Mouse (Mus musculus): ENCODE measurements around the gene Tmem131l.

Gene Tmem131l

GRCm38 (mm10) chr3:84039646-84040475 lies at the start of gene Tmem131l:
TSS of gene Tmem131l (minus strand) at chr3:84040175.
- DNase-seq = peak; percentile 58 to 59

- no peak for DNase-seq
These were observed 46.9 kb upstream of the Tmem131l start for GRCm38 (mm10) chr3:84086921-84087320.

GRCm38 (mm10) chr3:84086337-84086736 lies 46.4 kb upstream of the Tmem131l start:
- no peak for DNase-seq

- DNase-seq = no peak
These were observed 45.5 kb upstream of the Tmem131l start for GRCm38 (mm10) chr3:84085429-84085828.

GRCm38 (mm10) chr3:84081208-84081722 lies 41.3 kb upstream of the Tmem131l start:
- no peak for DNase-seq

- DNase-seq = no peak
These were observed 40.1 kb upstream of the Tmem131l start for GRCm38 (mm10) chr3:84080074-84080473.

GRCm38 (mm10) chr3:84077505-84077904 lies 37.5 kb upstream of the Tmem131l start:
- DNase-seq = no peak

- DNase-seq = no peak
These were observed 36.8 kb upstream of the Tmem131l start for GRCm38 (mm10) chr3:84076543-84077332.

GRCm38 (mm10) chr3:84075516-84075915 lies 35.5 kb upstream of the Tmem131l start:
- no peak for DNase-seq

- DNase-seq = no peak
These were observed 34.8 kb upstream of the Tmem131l start for GRCm38 (mm10) chr3:84074777-84075176.

- no peak for DNase-seq
These were observed 31.7 kb upstream of the Tmem131l start for GRCm38 (mm10) chr3:84071641-84072040.

- DNase-seq = no peak
These were observed 30.8 kb upstream of the Tmem131l start for GRCm38 (mm10) chr3:84070811-84071210.

- no peak for DNase-seq
These were observed 29.1 kb upstream of the Tmem131l start for GRCm38 (mm10) chr3:84068831-84069709.

- DNase-seq = no peak
These were observed 25.9 kb upstream of the Tmem131l start for GRCm38 (mm10) chr3:84065825-84066224.

GRCm38 (mm10) chr3:84063369-84063914 lies 23.5 kb upstream of the Tmem131l start:
- no peak for DNase-seq

GRCm38 (mm10) chr3:84061523-84062453 lies 21.8 kb upstream of the Tmem131l start:
- DNase-seq = no peak

GRCm38 (mm10) chr3:84060946-84061345 lies 21.0 kb upstream of the Tmem131l start:
- DNase-seq = no peak

GRCm38 (mm10) chr3:84060128-84060527 lies 20.2 kb upstream of the Tmem131l start:
- no peak for DNase-seq

GRCm38 (mm10) chr3:84059676-84060075 lies 19.7 kb upstream of the Tmem131l start:
- no peak for DNase-seq

GRCm38 (mm10) chr3:84059261-84059660 lies 19.3 kb upstream of the Tmem131l start:
- no peak for DNase-seq

GRCm38 (mm10) chr3:84048729-84049175 lies 8.8 kb upstream of the Tmem131l start:
- DNase-seq = no peak
